Mouse (Mus musculus) forelimb bud, embryonic 11.5 days (tissue): ENCODE measurements at regions not wholly inside any gene's neighbourhood (a gene's known extent, or its start where the extent isn't known, plus 50 kb on each side); places are given as distances from the start of the nearest gene placed in this dataset.

Experiments used
- DNase-seq: peaks from one replicate; pipeline ENCODE4 v3.0.0-alpha.2; 2012; ENCODE audit warnings: low read depth, low spot score

DNA sequence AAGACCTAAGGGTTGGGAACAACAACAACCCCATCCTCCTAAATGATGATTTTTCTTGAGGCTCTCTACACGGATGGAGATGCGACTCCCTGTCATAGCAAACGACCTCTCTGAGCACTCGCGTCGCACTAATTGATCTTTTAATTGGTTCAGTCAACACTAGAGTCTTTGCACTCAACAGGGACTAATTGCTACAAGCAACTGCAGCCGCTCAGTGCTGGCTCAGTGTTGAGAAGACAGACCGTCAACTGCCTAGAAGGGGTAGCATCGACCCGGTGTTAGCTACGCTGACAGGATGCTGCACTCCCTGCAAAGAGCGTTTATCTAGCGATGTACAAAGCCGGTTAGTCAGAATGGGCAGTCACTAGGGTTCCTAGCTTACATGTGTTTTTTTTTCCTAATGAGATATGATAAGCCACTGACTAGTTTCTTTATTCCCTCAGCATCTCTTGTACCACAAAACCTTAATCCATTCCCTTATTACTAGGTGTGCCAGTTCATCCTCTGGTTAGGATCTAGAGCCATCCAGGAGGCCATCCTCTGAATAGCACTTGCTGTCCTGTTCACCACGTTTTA lies 314.7 kb upstream of the Runx1 start:
- DNase-seq, result no peak

- DNase-seq, result peak; percentile 11
These were observed 311.3 kb upstream of the Runx1 start for GRCm38 (mm10) chr16:93137249-93137648.

DNA sequence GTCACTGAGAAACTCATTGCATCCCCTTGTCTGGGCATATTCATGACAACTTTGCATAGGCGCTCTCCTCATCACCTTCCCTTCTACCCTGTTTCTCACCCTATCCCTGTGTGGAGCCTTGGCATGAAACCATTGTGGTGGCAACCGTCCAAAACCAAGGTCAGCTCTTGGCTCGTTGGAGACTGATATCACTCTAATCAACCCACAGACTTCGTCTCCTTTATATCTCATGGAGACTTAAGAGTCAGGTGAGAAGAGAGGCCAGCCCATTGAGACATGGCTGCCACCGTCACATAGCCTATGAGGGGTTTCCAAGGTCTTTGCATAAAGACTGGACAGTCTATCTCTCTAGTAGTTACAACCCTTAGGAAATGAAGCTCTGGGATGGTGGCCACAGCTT lies 305.5 kb upstream of the Runx1 start:
- no peak for DNase-seq

DNA sequence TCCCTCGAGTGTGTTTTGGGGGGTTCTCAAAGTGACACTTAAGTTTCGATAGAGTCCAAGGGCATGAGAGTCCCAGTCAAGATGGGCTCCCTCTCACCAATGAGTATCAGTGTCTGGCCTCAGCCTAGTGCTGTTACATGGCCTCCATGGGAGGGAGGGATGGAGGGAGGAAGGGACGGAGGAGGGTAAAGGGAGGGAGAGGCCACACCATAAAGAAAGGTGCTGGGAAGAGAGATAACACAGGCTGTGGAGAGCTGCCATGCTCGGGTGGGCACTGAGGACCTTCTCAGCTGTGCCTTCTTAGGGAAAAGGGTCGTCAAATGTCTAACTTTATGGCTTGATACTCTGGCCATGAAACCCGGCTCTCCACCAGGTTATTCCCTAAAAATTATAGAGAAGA lies 304.7 kb upstream of the Runx1 start:
- DNase-seq, result no peak

DNA sequence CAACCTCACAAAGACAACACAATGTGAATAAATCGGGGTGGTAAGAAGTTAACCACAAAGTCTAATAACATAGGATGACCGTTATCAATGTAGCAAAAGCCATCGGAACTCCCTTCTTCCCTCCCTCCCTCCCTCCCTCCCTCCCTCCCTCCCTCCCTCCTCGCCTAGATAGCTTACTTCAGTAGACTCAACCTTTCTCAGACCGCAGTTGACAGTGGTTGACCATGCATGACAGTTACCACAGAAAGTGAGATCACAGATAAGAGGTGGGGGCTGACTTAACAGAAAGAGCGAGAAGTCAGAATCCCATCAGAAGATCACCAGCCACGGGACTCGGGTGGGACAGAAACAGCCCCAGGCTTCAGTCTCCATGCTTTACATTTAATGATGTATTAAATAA lies 297.8 kb upstream of the Runx1 start:
- DNase-seq, result no peak

- no peak for DNase-seq
These were observed 290.4 kb upstream of the Runx1 start for GRCm38 (mm10) chr16:93116111-93116969.

DNA sequence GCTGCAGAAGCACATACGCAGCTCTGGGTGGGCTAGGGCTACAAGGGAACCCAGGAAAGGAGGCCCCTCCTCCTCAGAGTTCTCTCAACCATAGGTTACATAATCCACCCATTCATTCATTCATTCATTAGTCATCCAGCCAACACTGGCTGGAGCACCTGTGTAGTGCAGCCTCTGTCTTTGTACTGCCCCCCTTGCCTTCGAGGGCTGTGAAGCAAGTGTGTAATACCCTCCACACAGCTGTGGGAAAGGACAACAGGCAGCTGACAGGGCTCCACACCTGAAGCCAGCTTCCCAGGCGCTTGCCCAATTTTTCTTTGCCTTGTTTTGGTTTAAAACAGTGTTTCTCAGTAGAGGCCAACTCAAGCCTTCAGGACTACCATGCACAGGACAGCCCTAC lies 285.0 kb upstream of the Runx1 start:
- no peak for DNase-seq

- no peak for DNase-seq
These were observed 284.5 kb upstream of the Runx1 start for GRCm38 (mm10) chr16:93110451-93110850.

- no peak for DNase-seq
These were observed 283.9 kb upstream of the Runx1 start for GRCm38 (mm10) chr16:93109683-93110407.

GRCm38 (mm10) chr16:93107524-93107845 lies 281.5 kb upstream of the Runx1 start:
- no peak for DNase-seq

GRCm38 (mm10) chr16:93106811-93107523 lies 281.0 kb upstream of the Runx1 start:
- DNase-seq, result no peak

DNA sequence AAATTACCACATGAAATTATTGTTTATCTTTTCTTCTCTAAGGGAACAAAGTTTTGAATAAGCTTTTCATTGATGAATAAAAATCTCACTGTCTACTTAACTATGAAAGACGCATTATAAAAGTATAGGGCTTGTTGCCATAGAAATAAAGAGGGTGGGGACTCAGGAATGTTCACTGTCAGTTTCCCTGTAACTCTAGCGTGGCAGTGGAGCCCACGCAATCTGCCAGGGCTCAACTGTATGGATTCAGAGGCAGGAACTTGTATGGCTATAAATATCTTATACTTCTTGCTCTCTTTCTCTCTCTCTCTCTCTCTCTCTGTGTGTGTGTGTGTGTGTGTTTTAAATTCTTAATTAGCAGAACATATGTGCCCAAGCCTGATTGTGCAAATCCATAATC lies 276.2 kb upstream of the Runx1 start:
- DNase-seq, result no peak

GRCm38 (mm10) chr16:93098057-93098456 lies 272.1 kb upstream of the Runx1 start:
- no peak for DNase-seq

DNA sequence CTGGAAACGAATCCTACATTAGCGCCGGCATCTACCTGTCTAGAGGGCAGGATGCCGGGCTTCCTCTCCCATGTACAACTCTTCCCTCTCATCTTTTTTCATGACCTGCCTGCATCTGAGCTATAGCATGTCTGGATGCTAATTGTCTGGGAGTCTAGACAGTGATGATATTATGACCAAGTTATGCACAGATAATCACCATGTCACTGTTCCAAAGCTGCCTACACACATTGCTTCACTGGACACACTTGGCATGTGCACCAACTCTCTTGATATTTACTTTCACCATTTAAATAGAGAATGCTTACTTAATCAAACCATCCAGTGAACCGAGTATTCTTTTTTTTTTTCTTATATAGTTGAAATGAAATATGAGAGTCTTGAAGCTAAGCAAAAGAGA lies 270.2 kb upstream of the Runx1 start:
- DNase-seq, result no peak

GRCm38 (mm10) chr16:93092796-93093195 lies 266.8 kb upstream of the Runx1 start:
- no peak for DNase-seq

DNA sequence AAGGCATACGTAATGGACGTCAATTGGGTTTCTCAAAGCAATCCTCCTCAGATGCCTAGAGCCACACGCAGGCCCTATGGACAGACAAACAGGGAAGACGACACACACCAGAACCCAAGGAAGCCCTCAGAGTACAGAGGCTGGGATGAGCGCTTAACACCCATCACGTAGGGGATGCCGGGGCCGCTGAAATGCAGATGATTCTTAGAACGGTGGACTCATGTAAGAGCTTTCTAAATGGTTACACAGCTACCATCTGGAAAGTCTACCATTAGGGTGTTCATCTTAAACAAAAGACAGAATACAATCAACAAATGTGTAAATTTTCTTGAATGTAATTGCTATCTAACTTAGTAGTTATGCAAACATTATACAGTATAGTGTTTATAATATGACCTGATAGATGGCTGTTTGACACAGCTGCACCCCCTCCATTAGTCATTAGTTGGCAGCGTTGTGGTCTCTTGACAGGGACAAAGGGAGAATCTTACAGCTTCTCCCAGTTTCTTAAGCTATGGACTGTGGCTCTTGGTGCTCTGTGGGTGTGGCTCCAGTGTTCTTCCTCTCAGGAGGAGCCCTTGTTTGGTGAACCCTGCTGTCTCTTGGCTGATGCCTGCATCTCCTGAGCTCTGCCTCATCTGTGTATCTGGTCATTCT lies 259.4 kb upstream of the Runx1 start:
- no peak for DNase-seq

GRCm38 (mm10) chr16:93083756-93084155 lies 257.8 kb upstream of the Runx1 start:
- DNase-seq, result no peak

- no peak for DNase-seq
These were observed 257.2 kb upstream of the Runx1 start for GRCm38 (mm10) chr16:93083142-93083541.

DNA sequence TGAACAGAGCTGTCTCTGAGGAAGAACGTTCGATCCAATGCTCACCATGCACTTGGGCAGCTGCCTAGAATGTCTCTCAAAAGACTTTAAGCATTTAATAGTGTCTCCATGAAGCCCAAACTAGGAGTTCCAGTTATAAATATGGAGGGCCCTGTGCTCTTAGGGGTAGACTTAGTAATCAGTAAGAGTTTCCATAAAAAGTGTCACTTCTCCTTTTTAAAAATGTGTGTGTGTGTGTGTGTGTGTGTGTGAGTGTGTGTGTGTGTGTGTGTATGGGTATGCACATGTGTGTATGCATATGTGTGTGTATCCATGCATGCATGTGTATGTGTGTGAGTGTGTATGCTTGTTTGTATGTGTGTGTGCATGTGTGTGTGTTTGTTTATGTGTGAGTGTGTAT lies 255.6 kb upstream of the Runx1 start:
- DNase-seq, result no peak

DNA sequence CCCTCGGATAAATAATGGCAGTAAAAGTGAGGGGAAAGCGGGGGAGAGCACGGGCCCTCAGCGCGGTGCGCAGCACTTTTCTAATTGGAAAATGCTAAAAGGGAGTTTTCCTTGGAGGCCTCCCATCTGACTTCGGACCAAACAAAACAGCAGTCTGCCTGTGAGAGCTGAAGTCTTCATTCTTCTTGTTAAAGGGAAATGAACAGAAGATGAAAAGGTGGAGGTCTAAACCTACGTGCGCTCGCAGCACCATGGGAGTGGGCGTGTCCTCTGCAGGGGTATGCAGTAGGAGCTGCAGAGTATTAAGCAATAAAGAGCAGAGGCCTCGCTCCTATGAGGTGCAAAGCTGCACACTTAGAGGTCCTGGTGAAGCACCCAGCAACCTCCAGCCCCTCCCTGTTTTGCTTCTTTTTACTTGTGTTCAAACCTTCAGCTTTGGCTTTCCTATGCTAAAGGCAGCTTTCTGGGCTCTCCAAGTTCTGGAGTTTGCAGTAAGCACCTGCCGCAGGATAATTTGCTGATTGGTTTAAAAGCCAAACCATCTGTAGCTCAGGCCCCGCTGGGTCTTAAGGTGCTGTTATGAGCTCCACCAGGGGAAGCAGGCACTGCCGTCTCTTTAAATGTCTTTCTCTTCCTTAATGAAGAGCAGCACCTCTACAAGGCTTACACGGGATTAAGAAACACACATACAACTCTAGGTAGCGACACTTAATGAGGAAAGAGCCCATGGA lies 253.9 kb upstream of the Runx1 start:
- DNase-seq, result peak; percentile 14

GRCm38 (mm10) chr16:93078909-93079308 lies 253.0 kb upstream of the Runx1 start:
- DNase-seq, result no peak
